Mouse (Mus musculus): Measurements from ENCODE around the gene Zfp57. TPM values are rescaled to one million over a fixed set of nuclear protein-coding genes. Genes with fewer than 3 reads are reported as not detected.
"Not testable (repeated sequence)": the region's sequence is repeated elsewhere in the genome, so short reads cannot be mapped to it uniquely, and the experiment has no call there.

The Zfp57 gene
- total RNA-seq, 2 experiments from 2014 or later = 8.7 to 10.1 TPM

GRCm38 (mm10) chr17:36994528-36994927 lies 6.4 kb upstream of the Zfp57 start:
- DNase-seq (ENCODE audit: low spot score in 2 of 2) = no peak

DNA sequence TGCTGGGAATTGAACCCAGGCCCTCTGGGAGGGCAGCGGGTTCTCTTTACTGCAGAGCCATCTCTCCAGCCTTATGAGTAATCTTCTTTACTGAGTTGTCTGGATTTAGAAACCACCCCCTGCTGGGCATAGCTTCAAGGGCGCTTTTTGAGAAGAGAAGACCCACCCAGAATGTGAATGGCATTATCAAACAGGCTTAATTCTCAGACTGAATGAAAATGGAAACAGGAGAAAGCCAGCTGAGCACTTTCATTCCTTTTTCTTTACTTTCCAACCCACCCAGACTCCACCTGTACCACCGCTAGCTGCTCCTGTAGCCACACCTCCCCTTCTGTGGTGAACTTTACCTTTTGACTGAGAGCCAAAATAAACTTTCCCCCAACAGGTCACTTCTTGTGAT lies 5.5 kb upstream of the Zfp57 start:
- DNase-seq (ENCODE audit: low spot score in 2 of 2) = no peak

DNA sequence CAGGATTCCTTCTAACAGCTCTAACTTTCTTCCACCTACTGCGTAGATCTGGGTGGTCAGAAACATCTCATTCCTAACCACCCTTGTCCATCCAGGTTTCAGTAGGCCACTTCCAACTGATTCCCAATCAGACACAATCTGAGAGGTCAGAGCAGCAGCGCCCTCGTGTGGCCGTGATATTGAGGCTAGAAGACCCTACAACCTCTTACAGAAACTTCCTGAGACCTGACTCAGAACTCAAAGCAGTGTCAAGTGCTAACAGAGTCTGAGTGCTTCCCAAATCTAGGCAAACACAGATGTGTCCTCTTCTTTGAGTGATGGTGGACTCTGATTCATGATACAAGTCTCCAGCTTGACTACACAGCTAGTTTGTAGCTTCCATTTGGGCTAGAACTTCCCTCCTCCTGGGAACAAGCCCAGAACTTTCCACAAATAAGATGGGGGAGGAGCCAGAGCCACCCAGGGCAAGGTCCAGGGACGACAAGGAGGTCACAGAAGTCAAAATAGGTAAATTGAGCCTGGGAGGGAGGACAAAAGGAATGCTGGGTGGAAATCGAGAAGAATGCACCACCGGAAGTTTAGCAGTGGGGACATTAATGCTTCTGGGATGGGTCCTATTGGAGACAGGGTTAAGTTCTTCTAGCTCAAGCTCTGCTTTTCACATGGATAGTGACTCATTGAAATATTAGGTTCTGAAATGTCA lies 3.8 kb upstream of the Zfp57 start:
- peak; percentile 65 to 81 for DNase-seq (ENCODE audit: low spot score in 2 of 2)

GRCm38 (mm10) chr17:36998477-36998876 lies 2.5 kb upstream of the Zfp57 start:
- no peak for DNase-seq (ENCODE audit: low spot score in 2 of 2)

- peak in 1 of 2 experiments; percentile 54 for DNase-seq (ENCODE audit: low spot score in 2 of 2)
Measured at GRCm38 (mm10) chr17:37002364-37003330, 1.7 kb downstream of the Zfp57 start.

- DNase-seq (ENCODE audit: low spot score in 2 of 2) = no peak
Measured at GRCm38 (mm10) chr17:37003366-37003765, 2.4 kb downstream of the Zfp57 start.

DNA sequence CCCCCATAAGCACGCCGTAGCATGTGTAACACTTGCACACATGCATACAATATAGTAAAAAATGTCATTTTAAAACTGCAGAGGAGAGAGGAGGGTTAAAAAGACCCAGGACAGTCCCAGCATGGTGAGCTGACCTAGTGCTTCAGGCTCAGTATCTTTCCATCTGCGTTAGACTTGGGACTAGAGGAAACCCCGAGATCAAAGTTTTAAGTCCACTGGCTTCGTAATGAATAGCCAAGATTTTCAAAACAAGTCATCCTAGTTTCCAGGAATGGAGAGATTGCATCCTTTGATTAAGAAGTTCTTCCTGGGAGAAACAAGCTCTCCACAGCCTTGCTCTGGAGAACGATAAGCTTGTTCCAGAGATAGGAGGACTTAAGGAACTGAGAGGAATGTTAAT lies 7.2 kb downstream of the Zfp57 start:
- DNase-seq (ENCODE audit: low spot score in 2 of 2) = no peak

DNA sequence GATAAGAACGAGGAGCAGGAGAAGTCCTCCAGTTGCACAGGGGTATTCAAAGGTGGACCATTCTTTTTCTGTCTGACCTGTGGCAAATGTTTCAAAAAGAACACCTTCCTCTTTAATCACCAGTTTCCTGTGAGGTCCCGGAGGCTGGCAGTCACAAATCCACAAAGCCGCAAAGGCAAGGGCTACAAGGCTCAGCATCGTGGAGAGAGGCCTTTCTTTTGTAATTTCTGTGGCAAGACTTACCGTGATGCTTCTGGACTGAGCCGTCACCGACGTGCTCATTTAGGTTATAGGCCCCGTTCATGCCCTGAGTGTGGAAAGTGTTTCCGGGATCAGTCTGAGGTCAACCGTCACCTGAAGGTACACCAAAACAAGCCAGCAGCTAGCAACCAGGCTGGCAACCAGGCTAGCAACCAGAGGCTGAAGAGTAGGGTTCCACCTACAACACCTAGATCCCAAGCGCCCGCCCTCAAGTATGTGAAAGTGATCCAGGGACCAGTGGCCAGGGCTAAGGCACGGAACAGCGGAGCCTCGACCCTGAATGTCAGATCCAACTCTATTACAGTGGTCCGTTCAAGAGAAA lies 8.6 kb downstream of the Zfp57 start:
- no peak for DNase-seq (ENCODE audit: low spot score in 2 of 2)

DNA sequence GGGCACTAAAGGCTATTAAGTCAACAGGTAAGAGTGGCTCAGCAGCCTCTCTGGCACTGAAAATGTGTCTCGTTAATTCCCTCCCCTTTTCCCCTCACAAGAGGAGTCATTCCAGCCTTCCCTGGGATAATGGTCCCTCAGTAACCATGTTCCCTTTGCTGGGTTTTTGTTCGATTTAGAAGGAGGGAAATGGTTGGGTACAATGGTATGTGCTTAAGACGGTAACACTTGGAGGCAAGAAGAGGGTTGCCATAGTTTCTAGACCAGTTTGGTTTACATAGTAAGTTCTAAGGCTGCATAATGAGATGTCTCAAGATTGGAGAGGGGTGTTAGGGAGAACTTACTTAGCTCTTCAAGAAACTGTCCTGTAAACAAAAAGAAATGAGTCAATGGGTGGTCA lies 10.8 kb downstream of the Zfp57 start:
- no peak for DNase-seq (ENCODE audit: low spot score in 2 of 2)

DNA sequence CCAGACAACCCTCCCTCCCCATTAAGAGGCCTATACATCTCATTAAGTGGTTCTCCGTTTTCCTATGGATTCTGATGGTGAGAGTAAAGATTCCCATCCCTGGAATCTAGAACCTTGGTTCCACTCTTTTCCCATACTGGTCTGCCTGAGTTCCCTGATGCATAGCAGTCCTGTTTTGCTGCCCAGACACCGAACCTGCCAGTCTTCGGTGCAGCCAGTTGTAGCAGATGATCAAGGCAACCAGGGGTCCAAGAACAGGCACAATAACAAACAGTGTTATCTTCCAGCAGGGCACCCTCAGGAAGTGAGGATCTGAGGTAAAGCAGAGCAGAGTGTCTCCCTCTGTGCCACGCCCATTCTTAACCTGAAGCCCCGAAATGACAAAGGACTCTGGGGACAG lies 11.2 kb downstream of the Zfp57 start:
- DNase-seq (ENCODE audit: low spot score in 2 of 2) = no peak

DNA sequence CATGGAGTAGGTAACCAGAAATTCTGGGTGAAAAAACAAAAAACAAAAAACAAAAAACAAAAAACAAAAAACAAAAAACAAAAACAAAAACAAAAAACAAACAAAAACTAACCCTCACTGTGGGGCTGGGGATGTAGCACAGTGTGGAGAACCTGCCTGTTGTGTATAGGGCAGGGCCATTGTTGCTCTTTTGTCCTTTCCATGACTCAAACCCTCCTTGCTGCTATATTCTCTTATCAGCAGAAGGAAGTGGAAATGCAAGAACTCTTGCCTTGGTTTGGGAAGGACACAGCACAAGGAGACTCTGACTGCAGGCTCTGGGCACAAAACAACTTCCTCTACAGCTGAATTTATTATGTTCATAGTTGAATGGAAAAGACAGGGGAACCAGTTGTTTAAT lies 15.4 kb downstream of the Zfp57 start:
- DNase-seq (ENCODE audit: low spot score in 2 of 2) = no peak

GRCm38 (mm10) chr17:37018328-37018727 lies 17.4 kb downstream of the Zfp57 start:
- DNase-seq (ENCODE audit: low spot score in 2 of 2) = no peak

DNA sequence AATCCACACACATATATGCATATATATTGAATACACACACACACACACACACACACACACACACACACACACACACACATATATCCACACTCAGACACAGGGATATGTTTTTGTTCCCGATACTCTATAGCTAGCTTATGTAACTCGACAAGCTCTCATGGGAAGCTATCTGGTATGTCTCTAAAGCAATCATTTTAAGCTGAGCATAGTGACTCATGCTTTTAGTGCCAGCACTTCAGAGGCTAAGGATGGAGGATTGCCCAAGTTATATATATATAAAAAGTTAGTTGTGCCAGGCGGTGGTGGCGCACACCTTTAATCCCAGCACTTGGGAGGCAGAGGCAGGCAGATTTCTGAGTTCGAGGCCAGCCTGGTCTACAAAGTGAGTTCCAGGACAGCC lies 18.3 kb downstream of the Zfp57 start:
- DNase-seq (ENCODE audit: low spot score in 2 of 2) = not testable (repeated sequence)

- no peak for DNase-seq (ENCODE audit: low spot score in 2 of 2)
Measured at GRCm38 (mm10) chr17:37022628-37023576, 21.9 kb downstream of the Zfp57 start, which contains the start of gene Mog. Gene Mog (minus strand): TSS chr17:37023398.

- DNase-seq (ENCODE audit: low spot score in 2 of 2) = no peak
Measured at GRCm38 (mm10) chr17:37026425-37026824, 25.5 kb downstream of the Zfp57 start.

DNA sequence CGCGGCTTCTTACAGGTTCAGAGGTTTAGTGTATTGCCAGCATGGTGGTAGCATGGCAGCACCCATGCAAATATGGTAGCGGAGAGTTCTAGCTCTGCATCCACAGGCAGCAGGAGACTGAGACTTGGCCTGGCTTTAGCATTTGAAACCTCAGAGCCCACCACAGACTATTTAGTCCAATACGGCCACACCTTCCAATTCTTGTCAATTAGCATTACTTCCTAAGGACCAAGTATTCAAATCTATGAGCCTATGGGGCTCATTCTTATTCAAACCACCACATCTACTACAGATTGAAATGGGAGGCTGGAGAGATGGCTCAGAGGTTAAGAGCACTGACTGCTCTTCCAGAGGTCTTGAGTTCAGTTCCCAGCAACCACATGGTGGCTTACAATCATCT lies 26.5 kb downstream of the Zfp57 start:
- DNase-seq (ENCODE audit: low spot score in 2 of 2) = no peak

DNA sequence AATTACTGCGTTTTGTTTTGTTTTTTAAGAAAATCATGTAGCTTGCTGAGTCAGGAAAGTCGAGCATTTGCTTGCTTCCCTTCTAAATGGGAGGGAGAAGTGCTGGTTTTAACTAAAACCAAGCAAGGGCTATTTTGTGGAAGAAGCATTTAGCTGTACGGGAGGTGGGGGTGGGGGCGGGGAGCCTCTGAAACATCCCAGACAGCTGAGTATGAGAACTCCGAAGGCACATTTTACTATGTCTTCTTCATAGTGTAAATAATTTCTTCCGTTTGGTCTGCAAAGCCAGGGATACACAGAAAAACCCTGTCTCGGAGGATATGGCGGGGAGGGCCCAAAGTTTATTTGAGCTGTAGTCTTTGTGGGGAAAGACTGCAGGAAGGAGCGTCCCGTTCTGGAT lies 27.2 kb downstream of the Zfp57 start:
- DNase-seq (ENCODE audit: low spot score in 2 of 2) = no peak

DNA sequence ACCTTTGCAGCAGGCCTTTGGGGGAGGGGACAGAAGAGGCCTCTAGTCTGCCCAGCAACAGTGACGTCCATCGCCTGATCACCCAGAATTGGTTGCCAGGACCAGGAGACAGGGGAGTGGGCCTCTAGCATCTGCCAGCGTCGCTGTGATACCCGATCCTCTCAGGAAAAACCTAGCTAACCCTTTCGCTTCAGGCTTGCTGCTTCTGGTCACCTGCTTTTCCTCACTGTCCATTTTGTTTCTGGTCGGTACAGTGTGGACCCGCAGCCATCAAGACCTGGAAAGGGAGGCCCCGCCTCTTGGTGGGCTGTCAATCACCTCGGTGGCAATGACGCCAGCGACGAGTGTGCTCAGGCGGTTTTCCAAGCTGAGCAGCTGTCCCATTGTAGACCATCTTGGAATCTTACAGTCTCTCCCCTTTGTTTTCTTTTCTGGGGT lies 27.7 kb downstream of the Zfp57 start:
- DNase-seq (ENCODE audit: low spot score in 2 of 2) = peak; percentile 71 to 89

DNA sequence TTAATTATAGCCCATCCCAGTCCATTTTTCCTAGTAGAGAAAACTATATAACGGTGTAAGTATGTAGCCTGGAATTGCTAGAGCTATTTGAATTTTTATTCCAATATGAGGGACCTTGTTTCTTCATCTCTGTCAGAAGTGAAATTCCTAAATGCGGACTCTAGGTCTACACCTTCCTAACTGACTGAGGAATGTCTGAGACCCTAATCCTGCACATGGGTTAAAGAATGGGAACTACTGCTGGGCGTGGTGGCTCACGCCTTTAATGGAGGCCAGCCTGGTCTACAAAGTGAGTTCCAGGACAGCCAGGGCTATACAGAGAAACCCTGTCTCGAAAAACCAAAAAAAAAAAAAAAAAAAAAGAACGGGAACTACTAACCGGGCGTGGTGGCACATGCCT lies 28.2 kb downstream of the Zfp57 start:
- no peak for DNase-seq (ENCODE audit: low spot score in 2 of 2)

DNA sequence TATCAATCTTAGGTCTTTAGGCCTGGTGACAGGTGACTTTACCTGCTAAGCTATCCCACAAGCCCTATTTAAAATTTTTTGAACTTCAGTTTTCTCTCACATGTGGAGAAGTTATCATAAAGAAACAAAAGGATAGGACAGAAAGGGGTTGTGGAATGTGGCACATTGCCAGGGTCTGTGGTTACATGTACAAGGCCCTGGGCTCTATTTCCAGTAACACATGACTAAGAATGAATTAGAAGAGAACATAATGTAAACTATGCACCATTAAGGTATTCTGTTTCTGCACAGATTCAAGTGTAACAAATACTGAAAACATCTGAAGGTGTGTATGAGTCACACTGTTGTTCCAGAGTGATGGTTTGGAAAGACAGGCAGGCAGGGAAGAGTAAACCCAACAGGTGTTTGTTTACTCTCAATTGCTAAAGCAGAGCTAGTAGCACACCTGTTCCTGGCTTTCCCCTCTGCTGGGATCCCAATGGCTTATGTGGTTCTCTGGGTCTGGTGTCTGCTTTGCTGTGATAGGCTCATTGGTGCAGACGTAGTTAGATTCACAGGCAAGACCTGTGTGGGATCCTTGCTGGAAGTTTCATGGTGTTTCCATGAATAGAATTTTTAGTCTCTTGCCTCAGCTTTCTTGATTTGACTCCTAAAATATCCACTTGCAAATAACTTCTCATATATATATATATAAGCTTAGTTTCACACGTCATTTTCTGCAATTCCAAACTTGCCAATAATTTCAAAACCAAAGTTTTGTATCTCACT lies 38.3 kb downstream of the Zfp57 start:
- no peak for DNase-seq (ENCODE audit: low spot score in 2 of 2)
